Mouse (Mus musculus) embryo, embryonic 10 days (tissue): ENCODE results near the gene Zfp422.
A peak's percentile ranks its signal among the peaks of the same experiment; 100 is the strongest.
"Not testable (repeated sequence)": the region's sequence is repeated elsewhere in the genome, so short reads cannot be mapped to it uniquely, and the experiment has no call there.

ENCODE experiments used
- DNase-seq: peaks from one replicate; pipeline ENCODE4 v3.0.0-alpha.2; 2015; ENCODE audit warnings: low spot score

Zfp422 gene

GRCm38 (mm10) chr6:116649811-116650210, 21.0 kb upstream of the Zfp422 start:
- no peak for DNase-seq

GRCm38 (mm10) chr6:116647763-116648162, 19.0 kb upstream of the Zfp422 start:
- DNase-seq: no peak

GRCm38 (mm10) chr6:116644335-116644734, 15.5 kb upstream of the Zfp422 start:
- DNase-seq: no peak

GRCm38 (mm10) chr6:116643881-116644280, 15.1 kb upstream of the Zfp422 start:
- no peak for DNase-seq

GRCm38 (mm10) chr6:116642942-116643341, 14.1 kb upstream of the Zfp422 start:
- no peak for DNase-seq

GRCm38 (mm10) chr6:116639663-116640062, 10.9 kb upstream of the Zfp422 start:
- no peak for DNase-seq

- DNase-seq: no peak
Observed at GRCm38 (mm10) chr6:116638871-116639270, 10.1 kb upstream of the Zfp422 start.

- DNase-seq: no peak
Observed at GRCm38 (mm10) chr6:116637496-116637895, 8.7 kb upstream of the Zfp422 start.

GRCm38 (mm10) chr6:116636581-116637235, 7.9 kb upstream of the Zfp422 start:
- DNase-seq: no peak

GRCm38 (mm10) chr6:116635251-116636180, 6.7 kb upstream of the Zfp422 start:
- peak; percentile 46 for DNase-seq

- no peak for DNase-seq
Observed at GRCm38 (mm10) chr6:116633741-116634695, 5.2 kb upstream of the Zfp422 start.

GRCm38 (mm10) chr6:116632129-116632528, 3.3 kb upstream of the Zfp422 start:
- DNase-seq: peak; percentile 72

- DNase-seq: no peak
Observed at GRCm38 (mm10) chr6:116629766-116630165, 967 bp upstream of the Zfp422 start.

GRCm38 (mm10) chr6:116628095-116628494, 704 bp downstream of the Zfp422 start:
- DNase-seq: no peak

GRCm38 (mm10) chr6:116626417-116626816, 2.4 kb downstream of the Zfp422 start:
- not testable (repeated sequence) for DNase-seq

GRCm38 (mm10) chr6:116621318-116622023, 7.3 kb downstream of the Zfp422 start:
- peak; percentile 1 for DNase-seq

- no peak for DNase-seq
Observed at GRCm38 (mm10) chr6:116618073-116618472, 10.7 kb downstream of the Zfp422 start.

GRCm38 (mm10) chr6:116615719-116616118, 13.1 kb downstream of the Zfp422 start:
- DNase-seq: no peak

- no peak for DNase-seq
Observed at GRCm38 (mm10) chr6:116607230-116607629, 21.6 kb downstream of the Zfp422 start.

- not testable (repeated sequence) for DNase-seq
Observed at GRCm38 (mm10) chr6:116600969-116601368, 27.8 kb downstream of the Zfp422 start.

- DNase-seq: no peak
Observed at GRCm38 (mm10) chr6:116584095-116584494, 44.7 kb downstream of the Zfp422 start, which contains the start of gene Olfr215. Olfr215 (minus strand) TSS chr6:116584195.
